Mouse (Mus musculus): Measurements from ENCODE around the gene 2010111I01Rik.

GRCm38 (mm10) chr13:63016056-63016455 lies 51.4 kb downstream of the 2010111I01Rik start:
- no peak for TF ChIP-seq CTCF (IDR thresholded peaks at IDR 0.05; ENCODE audit: low read depth)
- TF ChIP-seq EP300 (optimal IDR thresholded peaks at IDR 0.05) = no peak

Measured in stomach, postnatal 0 days (tissue).